Mouse (Mus musculus) erythroblast, embryonic 14.5 days (primary cell): ENCODE data around the gene Kcmf1. TPM values are rescaled to one million over a fixed set of nuclear protein-coding genes. Genes with fewer than 3 reads are reported as not detected.

ENCODE experiments used
- H3K27me3 ChIP-seq: 2 replicates; pipeline ENCODE4 v1.6.1; 2012; ENCODE audit warnings: inconsistent platforms; ENCODE audit not compliant: control insufficient read depth
- H3K36me3 ChIP-seq: 2 replicates; pipeline ENCODE4 v1.6.1; 2012; ENCODE audit warnings: mild to moderate bottlenecking, inconsistent platforms; ENCODE audit not compliant: control insufficient read depth
- H3K4me1 ChIP-seq: 2 replicates; pipeline ENCODE4 v1.6.1; 2012; ENCODE audit warnings: inconsistent platforms; ENCODE audit not compliant: control insufficient read depth
- H3K4me3 ChIP-seq: replicated peaks from 2 replicates; pipeline ENCODE3; 2012; ENCODE audit warnings: moderate library complexity, mild to moderate bottlenecking, inconsistent platforms
- H3K9me3 ChIP-seq: 2 replicates; pipeline ENCODE4 v1.6.1; 2012; ENCODE audit warnings: low read length, inconsistent platforms, mixed read lengths; ENCODE audit not compliant: control insufficient read depth
- GATA1 ChIP-seq: IDR thresholded peaks from 2 replicates; pipeline ENCODE4 v1.6.1; 2012; ENCODE audit warnings: low read length, inconsistent platforms, mixed read lengths
- TAL1 ChIP-seq: IDR thresholded peaks from 3 replicates; pipeline ENCODE4 v1.6.1; 2012; ENCODE audit warnings: low read length, inconsistent platforms, mixed read lengths
- polyA plus RNA-seq: library from polyadenylated mRNA; stranded (reverse); fragments of >175 nt; gene quantifications from 2 replicates; pipeline ENCODE4 v1.2.3, GENCODE M21; 2012

The Kcmf1 gene
- polyA plus RNA-seq, 1 experiment, result 7.0 TPM

DNA sequence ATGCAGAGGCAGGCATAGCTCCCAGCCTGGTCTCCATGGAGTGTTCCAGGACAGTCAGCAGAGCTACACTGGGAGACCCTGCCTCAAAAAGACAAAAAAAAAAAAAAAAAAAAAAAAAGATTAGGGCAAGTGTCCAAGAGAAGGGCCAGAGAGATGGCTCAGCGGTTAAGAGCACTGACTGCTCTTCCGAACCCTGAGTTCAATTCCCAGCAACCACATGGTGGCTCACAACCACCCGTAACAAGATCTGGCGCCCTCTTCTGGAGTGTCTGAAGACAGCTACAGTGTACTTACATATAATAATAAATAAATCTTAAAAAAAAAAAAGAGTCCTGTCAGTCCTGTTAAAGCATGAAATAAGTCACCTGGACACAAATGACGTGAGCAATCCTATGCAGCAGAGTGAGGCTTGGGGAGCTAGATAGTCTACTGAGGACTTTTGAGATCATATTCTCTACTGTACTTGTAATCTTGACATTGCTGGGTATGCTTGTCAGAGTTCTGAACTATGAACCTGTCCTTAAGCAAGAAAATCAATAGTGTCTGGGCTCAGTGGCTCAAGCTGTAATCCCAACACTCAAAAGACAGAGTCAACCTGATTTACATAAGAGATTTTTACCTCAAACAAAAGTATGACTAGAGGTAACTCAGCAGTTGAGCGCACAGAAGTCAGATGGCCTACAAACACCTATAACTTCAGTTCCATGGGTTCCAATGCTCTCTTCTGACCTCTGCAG is 2.6 kb upstream of the Kcmf1 start:
- H3K4me3 ChIP-seq, result no peak overlapping the region
- peaks cover 23% of the 10 kb centered on the region for H3K4me1 ChIP-seq
- H3K9me3 ChIP-seq, result no peaks in the 10 kb centered on the region
- H3K27me3 ChIP-seq, result no peaks in the 10 kb centered on the region; the same call in 1 of the 2 replicates
- no peaks in the 10 kb centered on the region for H3K36me3 ChIP-seq
- TF ChIP-seq TAL1 (no peak), GATA1 (no peak)

DNA sequence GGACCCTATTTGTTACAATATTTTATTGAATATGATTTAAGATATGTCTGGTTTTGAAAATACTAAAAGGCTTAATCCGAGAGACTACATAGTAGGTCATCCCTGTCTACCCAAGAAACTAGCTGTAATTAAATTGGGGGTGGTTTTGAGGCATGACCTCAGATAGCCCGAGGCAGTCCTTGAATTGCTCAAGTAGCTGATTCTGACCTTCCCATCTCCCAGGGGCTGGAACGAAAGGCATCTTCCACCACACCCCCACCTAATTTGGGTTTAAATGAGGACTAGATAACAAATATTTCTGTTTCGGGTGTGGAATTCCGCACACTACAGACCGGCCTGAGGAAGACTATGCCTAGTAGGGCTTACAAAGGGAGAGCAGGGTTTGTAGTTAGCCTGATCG is 1.2 kb upstream of the Kcmf1 start:
- Histone ChIP-seq H3K4me3 (peak overlapping the region; percentile 91), H3K9me3 (no peaks in the 10 kb centered on the region), H3K36me3 (peaks cover 10% of the 10 kb centered on the region), H3K27me3 (no peaks in the 10 kb centered on the region; the same call in 1 of the 2 replicates), H3K4me1 (peaks cover 33% of the 10 kb centered on the region)
- TF ChIP-seq GATA1 (no peak), TAL1 (no peak)

DNA sequence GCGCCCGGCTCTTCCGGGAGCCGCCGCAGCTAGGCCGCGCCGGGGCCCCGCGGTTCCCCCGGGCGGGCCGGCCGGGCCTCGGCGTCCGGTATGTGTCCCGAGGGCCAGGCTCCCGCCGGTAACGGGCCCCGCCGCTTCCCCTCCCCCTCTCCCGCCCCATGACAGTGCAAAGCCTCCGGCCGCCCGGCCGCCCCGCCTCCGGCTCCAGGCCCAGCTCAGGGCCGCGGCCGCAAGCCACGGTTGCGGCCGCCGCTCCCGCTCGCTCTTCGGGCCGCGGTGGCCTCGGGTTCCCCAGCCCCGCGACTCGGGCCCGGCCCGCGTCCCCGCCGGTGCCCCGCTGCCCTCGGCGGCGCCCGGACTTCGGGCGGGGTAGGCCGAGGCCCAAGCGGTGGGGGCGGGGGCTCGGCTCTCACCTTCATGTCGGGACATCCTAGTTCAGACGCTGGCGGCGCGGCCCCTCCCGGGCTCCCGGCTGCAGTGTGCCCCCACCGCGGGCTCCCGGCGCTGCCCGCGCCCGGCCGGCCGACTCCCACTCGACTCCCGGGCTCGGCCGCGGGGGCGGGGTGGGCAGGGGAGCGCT is 488 bp downstream of the Kcmf1 start:
- peaks cover 24% of the 10 kb centered on the region for H3K36me3 ChIP-seq
- H3K4me1 ChIP-seq, result peaks cover 40% of the 10 kb centered on the region
- H3K4me3 ChIP-seq, result peak overlapping the region; percentile 91
- TF ChIP-seq TAL1, result no peak
- no peak for TF ChIP-seq GATA1
- H3K9me3 ChIP-seq, result no peaks in the 10 kb centered on the region
- no peaks in the 10 kb centered on the region for H3K27me3 ChIP-seq

DNA sequence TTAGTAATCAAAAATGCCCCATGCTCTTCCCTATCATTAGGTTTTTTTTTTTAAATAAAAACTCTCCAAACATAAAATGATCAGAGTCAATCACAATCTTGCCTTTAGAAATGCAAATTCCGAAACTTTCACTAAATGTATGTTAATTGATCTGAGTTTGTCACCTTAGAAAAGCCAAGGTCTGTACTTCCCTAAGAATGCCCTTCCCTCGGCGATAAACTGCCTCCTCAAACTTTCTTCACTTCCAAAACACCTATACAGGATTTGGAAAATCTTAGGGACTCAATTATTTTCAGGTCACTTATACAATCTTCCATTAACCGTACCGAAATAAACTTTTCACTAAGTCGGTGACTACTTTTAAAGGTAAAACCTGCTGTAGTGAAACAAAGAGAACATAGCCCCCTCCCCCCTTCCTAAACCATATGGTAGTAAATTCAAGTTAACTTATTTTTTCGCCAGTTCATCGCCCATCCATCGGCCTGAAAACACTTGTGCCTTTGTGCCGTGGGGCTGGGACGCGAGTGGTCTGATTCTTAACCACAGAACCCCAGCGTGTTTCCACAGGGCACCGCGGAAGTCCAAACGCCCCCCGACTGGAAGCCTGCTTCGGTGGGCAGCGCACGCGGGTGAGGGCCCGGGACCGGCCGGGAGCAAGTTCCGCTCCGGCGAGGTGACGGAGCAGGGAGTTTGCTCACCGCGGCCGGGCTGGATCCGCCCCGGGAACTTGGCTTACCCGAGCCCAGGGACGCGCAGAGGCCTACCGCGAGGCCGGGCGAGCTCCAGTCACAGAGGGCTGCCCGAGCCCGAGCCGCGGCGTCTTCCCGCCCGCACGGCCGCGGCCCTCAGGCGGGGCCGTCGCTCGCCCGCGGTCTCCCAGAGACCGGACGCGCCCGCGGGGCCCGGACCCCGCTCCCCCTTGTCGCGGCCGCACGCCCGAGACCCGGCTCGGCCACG is 1.3 kb downstream of the Kcmf1 start:
- Histone ChIP-seq H3K4me1 (peaks cover 42% of the 10 kb centered on the region), H3K36me3 (peaks cover 31% of the 10 kb centered on the region), H3K4me3 (peak overlapping the region; percentile 91), H3K27me3 (no peaks in the 10 kb centered on the region), H3K9me3 (no peaks in the 10 kb centered on the region)
- TF ChIP-seq GATA1, result no peak
- no peak for TF ChIP-seq TAL1

DNA sequence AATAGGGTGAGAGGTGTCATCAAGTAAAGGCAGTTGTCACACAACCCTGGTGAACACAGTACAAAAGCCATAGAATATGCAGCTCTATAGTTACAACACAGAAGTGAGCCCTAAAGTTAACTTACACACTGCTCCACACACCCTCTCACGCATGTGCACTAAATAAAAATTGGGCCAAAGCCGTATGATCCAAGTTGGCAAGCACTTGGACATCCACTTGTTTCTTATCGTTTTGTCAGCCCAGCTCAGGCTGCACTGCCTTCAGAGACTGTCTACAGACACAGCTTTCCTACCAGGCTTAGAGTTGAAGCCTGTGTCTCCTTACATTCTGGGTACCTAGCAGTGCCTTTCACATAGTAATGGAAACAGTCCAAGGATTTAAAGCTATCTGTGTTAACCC is 4.8 kb downstream of the Kcmf1 start:
- Histone ChIP-seq H3K4me3 (no peak overlapping the region), H3K4me1 (peaks cover 30% of the 10 kb centered on the region), H3K9me3 (no peaks in the 10 kb centered on the region), H3K36me3 (peaks cover 42% of the 10 kb centered on the region), H3K27me3 (no peaks in the 10 kb centered on the region)
- TF ChIP-seq TAL1 (no peak), GATA1 (no peak)

DNA sequence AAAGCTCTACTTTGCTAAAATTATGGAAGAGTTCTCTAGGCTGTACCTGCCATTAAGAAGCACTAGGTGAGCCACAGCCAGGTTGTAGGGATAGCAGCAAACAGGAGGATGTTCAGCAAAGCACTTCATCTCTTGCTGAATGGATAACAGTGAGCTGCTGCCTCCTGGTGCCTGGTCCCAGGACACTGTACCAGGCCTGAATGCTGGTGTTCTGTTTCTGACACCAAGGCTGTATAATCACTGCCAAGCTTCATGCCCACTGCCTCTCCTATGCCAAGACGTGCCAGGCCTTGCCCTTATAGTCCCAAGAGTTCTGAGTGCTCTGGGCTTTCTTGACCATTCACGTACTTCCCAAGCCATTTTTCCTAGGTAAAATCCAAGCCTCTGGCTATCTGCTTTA is 8.5 kb downstream of the Kcmf1 start:
- peaks cover 19% of the 10 kb centered on the region for H3K4me1 ChIP-seq
- H3K36me3 ChIP-seq, result peaks cover 61% of the 10 kb centered on the region
- H3K9me3 ChIP-seq, result no peaks in the 10 kb centered on the region
- TF ChIP-seq GATA1 (no peak), TAL1 (no peak)
- H3K4me3 ChIP-seq, result no peak overlapping the region
- H3K27me3 ChIP-seq, result no peaks in the 10 kb centered on the region

DNA sequence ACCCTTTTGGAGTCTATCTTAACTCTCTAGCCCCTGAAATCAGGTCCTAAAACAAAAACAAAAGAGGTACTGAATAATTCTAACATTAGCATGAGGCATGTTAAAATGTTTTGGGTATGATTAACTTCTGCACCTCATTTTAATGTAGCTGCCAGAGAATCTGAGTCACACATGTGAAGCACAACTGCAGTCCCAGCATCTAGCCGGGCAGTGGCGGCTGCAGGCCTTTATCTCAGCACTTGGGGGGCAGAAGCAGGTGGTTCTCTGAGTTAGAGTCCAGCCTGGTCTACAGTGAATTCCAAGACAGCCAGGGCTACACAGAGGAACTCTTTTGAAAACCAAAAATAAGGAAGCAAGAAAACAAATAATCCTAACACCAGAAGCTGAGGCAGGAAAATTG is 11.1 kb downstream of the Kcmf1 start:
- Histone ChIP-seq H3K9me3 (no peaks in the 10 kb centered on the region), H3K4me1 (peaks cover 11% of the 10 kb centered on the region), H3K36me3 (peaks cover 45% of the 10 kb centered on the region), H3K4me3 (no peak overlapping the region), H3K27me3 (no peaks in the 10 kb centered on the region)
- TF ChIP-seq GATA1 (no peak), TAL1 (no peak)

DNA sequence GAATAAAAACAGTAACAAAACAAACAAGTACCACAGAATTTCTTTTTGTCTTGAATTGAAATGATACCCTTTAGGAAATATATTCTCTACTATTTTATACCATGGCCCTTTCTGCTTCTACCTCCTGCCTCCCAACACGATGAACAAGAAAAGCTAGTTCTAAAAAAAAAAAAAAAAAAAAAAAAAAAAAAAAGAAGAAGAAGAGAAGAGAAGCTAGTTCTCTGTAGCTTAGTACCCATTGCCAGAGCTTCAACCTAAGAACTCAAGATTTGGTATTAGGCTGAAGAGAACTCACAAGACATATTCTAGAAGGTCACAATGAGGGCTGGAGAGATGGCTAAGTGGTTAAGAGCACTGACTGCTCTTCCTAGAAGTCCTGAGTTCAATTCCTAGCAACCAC is 14.5 kb downstream of the Kcmf1 start:
- Histone ChIP-seq H3K4me1 (peaks cover 32% of the 10 kb centered on the region), H3K9me3 (no peaks in the 10 kb centered on the region), H3K4me3 (no peak overlapping the region), H3K36me3 (peaks cover 39% of the 10 kb centered on the region), H3K27me3 (no peaks in the 10 kb centered on the region)
- TF ChIP-seq TAL1 (peak; percentile 9; the same call in 1 of the 3 replicates), GATA1 (no peak)

DNA sequence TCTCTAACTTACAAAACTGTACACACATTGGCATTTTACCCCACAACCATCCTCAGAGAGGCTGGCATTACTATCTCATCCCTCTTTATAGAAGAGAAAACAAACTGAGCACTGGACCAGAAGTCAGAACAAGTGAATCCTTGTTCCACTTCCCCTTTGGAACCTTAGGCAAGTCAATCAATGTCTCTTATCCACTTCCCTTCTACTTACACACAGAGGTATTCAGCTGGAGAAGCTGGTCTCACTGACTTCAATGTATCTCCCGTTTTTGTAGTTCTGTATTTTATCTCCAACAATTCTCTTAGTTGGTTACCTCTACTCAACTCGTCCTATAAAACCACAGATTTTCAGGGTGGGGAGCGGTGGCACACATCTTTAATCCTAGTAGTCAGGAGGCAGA is 15.0 kb downstream of the Kcmf1 start:
- no peak overlapping the region for H3K4me3 ChIP-seq
- H3K9me3 ChIP-seq, result no peaks in the 10 kb centered on the region
- H3K36me3 ChIP-seq, result peaks cover 40% of the 10 kb centered on the region
- TF ChIP-seq GATA1, result no peak
- no peak for TF ChIP-seq TAL1
- peaks cover 34% of the 10 kb centered on the region for H3K4me1 ChIP-seq
- H3K27me3 ChIP-seq, result no peaks in the 10 kb centered on the region
